In genomic region chr3:109273074-109273801, GRCm38 (mm10) we compare ENCODE assay signal across 9 mouse cellular contexts.
A peak's percentile ranks its signal among the peaks of the same experiment; 100 is the strongest.
DNase-seq lines count a peak whose midpoint lies in the region; ATAC-seq lines count a peak whose summit lies in the region.
"Had no signal": no experiment of that assay in that cellular context is flagged by ENCODE, and none has a peak within 500 bp of the region (broad histone marks: within the 10 kb centered on the region; RNA-seq: fewer than 3 reads in every experiment).

No protein-coding gene starts in this region.

- H3K9me3 ChIP-seq in heart, embryonic 11.5 days (replicated peaks; ENCODE audit: control insufficient read depth, low read length) = no peaks in the 10 kb centered on the region
- no peaks in the 10 kb centered on the region for H3K9me3 ChIP-seq in liver, embryonic 11.5 days (ENCODE audit: control insufficient read depth, low read length)
- H3K9me3 ChIP-seq: neural tube, embryonic 12.5 days had no signal

- DNase-seq in heart, adult 11 months = peak; percentile 96
- peak; percentile 82 for DNase-seq in Muller cell, postnatal 12 days (ENCODE audit: inconsistent ontology term)
- DNase-seq in lung, postnatal 4 days = peak; percentile 33 to 56
- DNase-seq in liver, embryonic 11.5 days (ENCODE audit: low spot score) = no peak
- no peak for DNase-seq in thymus, postnatal 36 days
- DNase-seq in yolk sac, embryonic 10.5 days (ENCODE audit: low spot score) = no peak

- H3K4me1 ChIP-seq in heart, embryonic 11.5 days (ENCODE audit: control insufficient read depth, insufficient read depth, low read length) = no peaks in the 10 kb centered on the region
- H3K4me1 ChIP-seq in liver, embryonic 11.5 days (replicated peaks; ENCODE audit: control insufficient read depth, insufficient read depth, low read length) = no peaks in the 10 kb centered on the region
- H3K4me1 ChIP-seq: neural tube, embryonic 12.5 days had no signal

- no peak overlapping the region for H3K27ac ChIP-seq in heart, embryonic 11.5 days (ENCODE audit: low read depth, low read length)
- no peak overlapping the region for H3K27ac ChIP-seq in liver, embryonic 11.5 days (ENCODE audit: low read depth, low read length)
- H3K27ac ChIP-seq: neural tube, embryonic 12.5 days had no signal

- H3K9ac ChIP-seq in heart, embryonic 11.5 days (ENCODE audit: low read depth, low read length) = no peak overlapping the region
- no peak overlapping the region for H3K9ac ChIP-seq in liver, embryonic 11.5 days (ENCODE audit: low read depth, low read length)
- H3K9ac ChIP-seq: neural tube, embryonic 12.5 days had no signal

- no peaks in the 10 kb centered on the region for H3K36me3 ChIP-seq in heart, embryonic 11.5 days (ENCODE audit: control insufficient read depth, insufficient read depth, low read length)
- no peaks in the 10 kb centered on the region for H3K36me3 ChIP-seq in liver, embryonic 11.5 days (ENCODE audit: control insufficient read depth, insufficient read depth, low read length)
- H3K36me3 ChIP-seq: neural tube, embryonic 12.5 days had no signal

- H3K27me3 ChIP-seq in heart, embryonic 11.5 days (ENCODE audit: control insufficient read depth, insufficient read depth, low read length) = no peaks in the 10 kb centered on the region
- no peaks in the 10 kb centered on the region for H3K27me3 ChIP-seq in liver, embryonic 11.5 days (replicated peaks; ENCODE audit: control insufficient read depth, insufficient read depth, low read length)
- H3K27me3 ChIP-seq: neural tube, embryonic 12.5 days had no signal

- 50% methylated on average over 5 of the region's 5 CpGs for whole genome bisulfite sequencing in heart, embryonic 11.5 days (ENCODE audit: insufficient replicate concordance)
- 64% methylated on average over 5 of the region's 5 CpGs for WGBS in liver, embryonic 11.5 days

- H3K4me3 ChIP-seq in heart, embryonic 11.5 days (ENCODE audit: low read depth, low read length) = no peak overlapping the region
- no peak overlapping the region for H3K4me3 ChIP-seq in liver, embryonic 11.5 days (ENCODE audit: low read depth, low read length)
- H3K4me3 ChIP-seq: neural tube, embryonic 12.5 days had no signal

- ATAC-seq in heart, embryonic 11.5 days (replicated peaks; ENCODE audit: insufficient number of reproducible peaks, low FRiP score, low TSS enrichment) = no peak
- peak; percentile 87 for ATAC-seq in granulocyte monocyte progenitor cell, adult 5-6 weeks (replicated peaks; ENCODE audit: poor library complexity, severe bottlenecking)
- no peak for ATAC-seq in liver, embryonic 11.5 days (replicated peaks; ENCODE audit: low FRiP score)

- H3K4me2 ChIP-seq in heart, embryonic 11.5 days = no peak overlapping the region
- H3K4me2 ChIP-seq in liver, embryonic 11.5 days = no peak overlapping the region
- H3K4me2 ChIP-seq: neural tube, embryonic 12.5 days had no signal

Comparison
In these comparisons a context has a peak if more than half of its experiments do, and no peak if none do; other contexts are left out.
1. DNase-seq: peak in heart, adult 11 months (single experiment), Muller cell, postnatal 12 days (single experiment) and lung, postnatal 4 days (2 of 2); none in liver, embryonic 11.5 days (single experiment), thymus, postnatal 36 days (0 of 2) and yolk sac, embryonic 10.5 days (single experiment).